Mouse (Mus musculus): ENCODE results near the gene Cnot11. TPM values are rescaled to one million over a fixed set of nuclear protein-coding genes. Genes with fewer than 3 reads are reported as not detected.

Cnot11 gene
- polyA plus RNA-seq, 1 experiment, result 18.8 TPM

DNA sequence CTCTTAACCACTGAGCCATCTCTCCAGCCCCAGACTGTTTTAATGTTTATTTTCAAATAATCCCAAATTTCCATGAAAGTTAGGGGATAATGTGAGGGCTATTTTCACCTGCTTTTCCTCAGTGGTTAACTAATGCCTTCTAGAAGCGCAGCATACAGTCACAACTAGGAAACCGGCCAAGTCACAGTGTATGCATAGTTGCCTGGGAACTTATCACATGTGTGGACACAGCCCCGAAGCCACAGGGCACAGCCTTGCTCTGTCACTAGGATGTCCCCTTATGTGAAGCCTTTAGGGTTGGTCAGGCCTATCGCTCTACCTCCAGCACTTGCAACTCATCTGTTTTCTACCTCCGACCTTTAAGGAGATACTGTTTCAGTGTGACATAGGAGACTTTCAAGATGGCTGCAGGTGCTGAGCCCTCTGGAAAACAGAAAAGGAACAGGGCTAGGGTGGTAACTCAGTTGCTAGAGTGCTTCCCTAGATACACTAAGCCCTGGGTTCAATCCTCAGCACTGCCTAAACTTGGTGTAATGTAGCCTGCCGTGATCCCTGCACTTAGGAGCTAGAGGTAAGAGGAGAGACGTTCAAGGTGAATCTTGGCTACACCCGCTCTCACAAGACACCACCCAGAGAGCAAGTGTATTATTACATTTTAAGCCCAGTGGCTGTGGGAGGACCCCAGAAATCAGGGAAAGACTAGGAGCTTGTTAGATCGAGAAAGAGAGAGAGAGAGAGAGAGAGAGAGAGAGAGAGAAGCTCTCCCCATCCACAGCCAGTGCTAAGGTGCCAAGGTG, 8.2 kb upstream of the Cnot11 start:
- Histone ChIP-seq H3K4me3 (replicated peaks; ENCODE audit: control insufficient read depth, low read depth, low read length) (no peak overlapping the region), H3K27ac (ENCODE audit: control insufficient read depth, insufficient read depth, low read depth, low read length, poor library complexity) (no peak overlapping the region), H3K4me1 (ENCODE audit: control insufficient read depth, insufficient read depth, low read length) (peaks cover 9% of the 10 kb centered on the region; the same call in 1 of the 2 replicates)
- WGBS, result 53% methylated on average over 9 of the region's 9 CpGs
- TF ChIP-seq CTCF (IDR thresholded peaks at IDR 0.05; ENCODE audit: control insufficient read depth, insufficient read depth, low read length), result no peak
- TF ChIP-seq POLR2A (IDR thresholded peaks at IDR 0.05; ENCODE audit: borderline replicate concordance, control insufficient read depth, low read depth, low read length), result no peak

GRCm38 (mm10) chr1:39527432-39527831, 7.4 kb upstream of the Cnot11 start:
- 9% methylated on average over 7 of the region's 7 CpGs for WGBS
- Histone ChIP-seq H3K27ac (ENCODE audit: control insufficient read depth, insufficient read depth, low read depth, low read length, poor library complexity) (no peak overlapping the region), H3K4me3 (replicated peaks; ENCODE audit: control insufficient read depth, low read depth, low read length) (no peak overlapping the region), H3K4me1 (ENCODE audit: control insufficient read depth, insufficient read depth, low read length) (peaks cover 9% of the 10 kb centered on the region; the same call in 1 of the 2 replicates)
- no peak for TF ChIP-seq POLR2A (IDR thresholded peaks at IDR 0.05; ENCODE audit: borderline replicate concordance, control insufficient read depth, low read depth, low read length)
- peak; percentile 95 for TF ChIP-seq CTCF (IDR thresholded peaks at IDR 0.05; ENCODE audit: control insufficient read depth, insufficient read depth, low read length)

GRCm38 (mm10) chr1:39528319-39528718, 6.5 kb upstream of the Cnot11 start:
- H3K27ac ChIP-seq (ENCODE audit: control insufficient read depth, insufficient read depth, low read depth, low read length, poor library complexity), result no peak overlapping the region
- WGBS, result 46% methylated on average over 6 of the region's 6 CpGs

GRCm38 (mm10) chr1:39530258-39530943, 4.4 kb upstream of the Cnot11 start:
- no peak overlapping the region for H3K4me3 ChIP-seq (replicated peaks; ENCODE audit: control insufficient read depth, low read depth, low read length)
- no peak overlapping the region for H3K27ac ChIP-seq (ENCODE audit: control insufficient read depth, insufficient read depth, low read depth, low read length, poor library complexity)
- 31% methylated on average over 13 of the region's 13 CpGs for WGBS
- TF ChIP-seq POLR2A (IDR thresholded peaks at IDR 0.05; ENCODE audit: borderline replicate concordance, control insufficient read depth, low read depth, low read length) (no peak), CTCF (IDR thresholded peaks at IDR 0.05; ENCODE audit: control insufficient read depth, insufficient read depth, low read length) (peak; percentile 60)
- H3K4me1 ChIP-seq (ENCODE audit: control insufficient read depth, insufficient read depth, low read length), result peaks cover 9% of the 10 kb centered on the region; the same call in 1 of the 2 replicates

More at GRCm38 (mm10) chr1:39528319-39528718, 6.5 kb upstream of the Cnot11 start:
- Histone ChIP-seq H3K4me1 (ENCODE audit: control insufficient read depth, insufficient read depth, low read length) (peaks cover 9% of the 10 kb centered on the region; the same call in 1 of the 2 replicates), H3K4me3 (replicated peaks; ENCODE audit: control insufficient read depth, low read depth, low read length) (no peak overlapping the region)
- TF ChIP-seq CTCF (IDR thresholded peaks at IDR 0.05; ENCODE audit: control insufficient read depth, insufficient read depth, low read length), result no peak
- TF ChIP-seq POLR2A (IDR thresholded peaks at IDR 0.05; ENCODE audit: borderline replicate concordance, control insufficient read depth, low read depth, low read length), result no peak

DNA sequence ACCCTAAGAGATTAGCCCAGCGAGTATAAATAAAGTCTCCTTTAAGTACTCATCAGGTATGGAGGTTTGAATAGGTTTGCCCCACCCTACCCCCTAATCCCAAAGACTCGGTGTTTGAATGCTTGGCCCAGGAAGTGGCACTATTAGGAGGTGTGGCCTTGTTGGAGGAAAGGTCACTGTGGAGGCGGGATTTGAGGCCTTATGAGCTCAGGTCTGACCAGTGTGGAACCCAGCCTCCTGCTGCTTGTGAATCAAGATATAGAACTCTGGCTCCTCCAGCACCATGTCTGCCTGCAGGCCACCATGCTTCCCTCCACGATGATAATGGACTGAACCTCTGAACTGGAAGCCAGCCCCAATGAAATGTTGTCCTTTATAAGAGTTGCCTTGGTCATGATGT, 3.8 kb upstream of the Cnot11 start:
- no peak for TF ChIP-seq CTCF (IDR thresholded peaks at IDR 0.05; ENCODE audit: control insufficient read depth, insufficient read depth, low read length)
- TF ChIP-seq POLR2A (IDR thresholded peaks at IDR 0.05; ENCODE audit: borderline replicate concordance, control insufficient read depth, low read depth, low read length), result no peak
- no peak overlapping the region for H3K4me3 ChIP-seq (replicated peaks; ENCODE audit: control insufficient read depth, low read depth, low read length)
- WGBS, result 75% methylated on average over 4 of the region's 4 CpGs
- peaks cover 7% of the 10 kb centered on the region; the same call in 1 of the 2 replicates for H3K4me1 ChIP-seq (ENCODE audit: control insufficient read depth, insufficient read depth, low read length)
- H3K27ac ChIP-seq (ENCODE audit: control insufficient read depth, insufficient read depth, low read depth, low read length, poor library complexity), result no peak overlapping the region

DNA sequence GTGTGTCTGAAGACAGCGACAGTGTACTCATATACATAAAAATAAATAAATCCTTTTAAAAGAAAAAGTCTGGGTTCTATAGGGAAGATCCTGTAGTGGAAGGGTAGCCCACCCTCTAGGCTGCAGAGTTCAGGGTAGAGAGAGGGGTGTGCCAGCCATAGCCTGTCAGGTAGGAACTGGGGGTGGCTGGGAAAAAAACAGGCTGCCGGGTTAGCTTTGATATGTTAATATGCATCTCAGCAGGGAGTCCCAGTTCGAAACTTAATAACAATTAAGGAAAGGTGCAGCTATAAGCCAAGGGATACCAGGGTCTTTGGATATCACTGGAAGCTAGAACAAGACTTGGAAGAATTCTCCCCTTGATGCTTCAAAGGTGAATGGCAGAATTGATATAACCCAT, 875 bp upstream of the Cnot11 start:
- TF ChIP-seq CTCF (IDR thresholded peaks at IDR 0.05; ENCODE audit: control insufficient read depth, insufficient read depth, low read length) (no peak), POLR2A (IDR thresholded peaks at IDR 0.05; ENCODE audit: borderline replicate concordance, control insufficient read depth, low read depth, low read length) (no peak)
- H3K4me3 ChIP-seq (replicated peaks; ENCODE audit: control insufficient read depth, low read depth, low read length), result no peak overlapping the region
- WGBS, result 62% methylated on average over 3 of the region's 3 CpGs
- no peak overlapping the region for H3K27ac ChIP-seq (ENCODE audit: control insufficient read depth, insufficient read depth, low read depth, low read length, poor library complexity)
- H3K4me1 ChIP-seq (ENCODE audit: control insufficient read depth, insufficient read depth, low read length), result peaks cover 1% of the 10 kb centered on the region; the same call in 1 of the 2 replicates

- under 1% methylated on average over 100 of the region's 100 CpGs for WGBS
- Histone ChIP-seq H3K4me1 (ENCODE audit: control insufficient read depth, insufficient read depth, low read length) (no peaks in the 10 kb centered on the region; the same call in 1 of the 2 replicates), H3K4me3 (replicated peaks; ENCODE audit: control insufficient read depth, low read depth, low read length) (peak overlapping the region; percentile 91), H3K27ac (ENCODE audit: control insufficient read depth, insufficient read depth, low read depth, low read length, poor library complexity) (peak overlapping the region; percentile 98)
- TF ChIP-seq CTCF (IDR thresholded peaks at IDR 0.05; ENCODE audit: control insufficient read depth, insufficient read depth, low read length) (no peak), POLR2A (IDR thresholded peaks at IDR 0.05; ENCODE audit: borderline replicate concordance, control insufficient read depth, low read depth, low read length) (peak; percentile 91)
These were observed 921 bp downstream of the Cnot11 start for GRCm38 (mm10) chr1:39535515-39536311.
